Mouse (Mus musculus): Measurements from ENCODE around the gene Dnm1. TPM values are rescaled to one million over a fixed set of nuclear protein-coding genes. Genes with fewer than 3 reads are reported as not detected.
A peak's percentile ranks its signal among the peaks of the same experiment; 100 is the strongest.

Dnm1 gene
- polyA plus RNA-seq (2015; fragmentation: Nextera tagmentation; extraction: Ambion mirVana): 13.7 and 20.2 TPM in 2 replicates

DNA sequence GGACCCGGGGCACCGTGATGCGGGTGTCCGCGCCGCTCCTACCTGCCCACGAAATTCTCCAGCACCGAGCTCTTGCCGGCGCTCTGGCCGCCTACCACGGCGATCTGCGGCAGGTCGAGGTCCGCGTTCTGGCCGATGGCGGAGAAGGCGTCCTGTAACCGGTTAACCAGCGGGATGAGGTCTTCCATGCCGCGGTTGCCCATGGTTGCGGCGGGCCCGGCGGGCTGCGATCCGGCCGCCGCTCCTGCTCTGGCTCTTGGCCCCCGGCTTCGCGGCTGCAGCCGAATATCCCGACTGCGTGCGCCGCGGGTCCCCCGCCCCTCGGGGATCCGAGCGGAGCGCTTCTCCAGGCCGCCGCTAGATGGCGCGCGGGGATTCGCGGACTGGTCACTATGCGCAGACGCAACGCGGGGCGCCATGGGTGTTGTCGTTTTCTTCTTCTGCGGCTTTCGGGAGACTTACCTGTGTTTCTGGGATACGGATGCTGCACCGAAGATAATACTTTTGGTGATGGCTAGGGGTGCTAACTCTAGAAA lies at the start of gene Dnm1:
Dnm1 (minus strand) TSS at position 332 of the 536 bp plus-strand sequence.
- Histone ChIP-seq H3K4me3 (peak within 1 kb of the TSS; percentile 63), H3K27me3 (peaks cover 7% of the 10 kb centered on the region; the same call in 1 of the 2 replicates), H3K4me2 (peak within 1 kb of the TSS; percentile 94), H3K36me3 (ENCODE audit: poor library complexity, severe bottlenecking) (no peaks in the 10 kb centered on the region), H3K4me1 (peaks cover 27% of the 10 kb centered on the region), H3K9me3 (replicated peaks) (no peaks in the 10 kb centered on the region), H3K9ac (peak within 1 kb of the TSS; percentile 83), H3K27ac (peak within 1 kb of the TSS; percentile 81)
- WGBS: 1% methylated on average over 63 of the region's 63 CpGs
- ATAC-seq: peak; percentile 74

DNA sequence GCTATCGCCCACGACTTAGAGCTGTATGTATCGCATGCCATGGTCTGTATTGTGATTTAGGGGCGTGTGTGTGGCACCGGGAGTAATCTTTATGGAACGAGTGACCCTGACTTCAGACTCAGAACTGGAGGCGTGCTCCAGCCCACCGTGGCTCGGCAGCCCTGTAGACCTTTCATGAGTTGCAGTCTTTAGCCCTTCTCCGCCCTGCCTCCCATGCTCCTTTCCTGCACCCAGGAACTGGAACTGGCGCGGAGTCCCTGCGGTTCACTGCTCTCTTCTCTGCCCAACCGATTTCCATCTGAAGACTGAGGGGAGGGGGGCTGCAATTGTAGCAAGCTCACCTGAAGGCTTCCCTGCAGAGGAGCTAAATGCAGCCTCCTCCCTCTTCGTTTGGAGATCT lies 43.6 kb upstream of the Dnm1 start:
- Histone ChIP-seq H3K27ac (no peak overlapping the region; the same call in 1 of the 2 replicates), H3K27me3 (no peaks in the 10 kb centered on the region), H3K36me3 (ENCODE audit: poor library complexity, severe bottlenecking) (peaks cover 21% of the 10 kb centered on the region), H3K4me2 (peak overlapping the region; percentile 84), H3K9me3 (replicated peaks) (no peaks in the 10 kb centered on the region), H3K4me1 (peaks cover 20% of the 10 kb centered on the region), H3K9ac (peak overlapping the region; percentile 91), H3K4me3 (peak overlapping the region; percentile 90)
- 1% methylated on average over 15 of the region's 15 CpGs for WGBS
- ATAC-seq: no peak

DNA sequence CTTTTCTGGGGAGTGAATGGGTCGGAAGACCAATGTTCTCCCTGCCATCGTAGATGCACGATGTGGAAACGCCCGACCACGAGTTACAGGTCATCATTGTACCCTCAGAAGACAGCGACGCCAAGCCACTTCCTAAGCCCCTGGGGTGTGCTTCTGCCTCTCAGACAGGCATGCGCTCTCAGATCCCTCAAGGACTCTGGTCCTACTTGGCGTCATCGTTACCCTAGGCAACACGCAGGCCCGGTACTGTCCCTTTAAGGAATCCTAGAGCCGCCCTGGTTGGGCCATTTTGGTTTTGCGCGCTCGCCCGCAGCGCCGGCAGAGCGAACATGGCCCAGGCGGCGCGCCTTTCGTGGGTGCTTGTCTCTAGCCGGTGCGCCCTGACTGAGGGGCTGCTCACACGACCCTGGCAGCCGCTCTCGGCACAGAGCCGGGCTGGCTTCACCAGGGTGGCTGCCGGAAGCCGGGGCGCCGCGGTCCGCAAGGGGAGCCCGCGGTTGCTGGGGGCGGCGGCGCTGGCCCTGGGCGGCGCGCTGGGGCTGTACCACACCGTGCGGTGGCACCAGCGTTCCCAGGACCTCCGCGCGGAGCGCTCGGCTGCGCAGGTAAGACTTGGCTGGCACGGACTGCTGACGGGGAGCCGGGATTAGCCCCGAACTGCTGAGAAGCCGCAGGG lies 42.9 kb upstream of the Dnm1 start:
- Histone ChIP-seq H3K9ac (peak overlapping the region; percentile 91), H3K36me3 (ENCODE audit: poor library complexity, severe bottlenecking) (peaks cover 15% of the 10 kb centered on the region), H3K4me3 (peak overlapping the region; percentile 90), H3K4me2 (peak overlapping the region; percentile 84), H3K4me1 (peaks cover 20% of the 10 kb centered on the region), H3K9me3 (replicated peaks) (no peaks in the 10 kb centered on the region), H3K27me3 (no peaks in the 10 kb centered on the region), H3K27ac (peak overlapping the region; percentile 70)
- under 1% methylated on average over 53 of the region's 59 CpGs for WGBS
- peak; percentile 98 for ATAC-seq

DNA sequence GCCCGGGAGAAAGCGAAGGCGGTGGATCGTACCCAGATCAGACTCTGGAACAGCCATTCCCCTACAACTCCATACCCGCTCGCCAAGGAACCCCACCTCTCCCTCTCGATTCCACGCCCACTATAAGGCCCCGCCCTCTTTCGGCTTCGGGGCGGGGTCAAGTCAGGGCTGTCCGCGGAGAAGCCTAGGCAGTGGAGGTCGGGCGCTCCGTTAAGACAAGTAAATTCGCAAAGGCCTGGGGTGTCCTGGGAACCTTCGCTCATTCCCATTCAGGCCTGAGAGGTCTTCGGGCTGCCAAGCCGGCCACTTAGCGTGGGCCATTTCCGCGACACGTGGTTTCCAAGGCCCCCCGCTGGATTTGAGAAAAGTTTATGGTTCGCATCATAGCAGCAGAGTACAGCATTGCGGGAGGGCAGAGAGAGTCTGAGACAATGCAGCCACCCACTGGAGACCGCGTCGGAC lies 42.4 kb upstream of the Dnm1 start, which contains the start of gene Ptges2:
Ptges2 (plus strand) TSS at position 413 of the 462 bp plus-strand sequence.
- WGBS: 0% methylated on average over 31 of the region's 31 CpGs

DNA sequence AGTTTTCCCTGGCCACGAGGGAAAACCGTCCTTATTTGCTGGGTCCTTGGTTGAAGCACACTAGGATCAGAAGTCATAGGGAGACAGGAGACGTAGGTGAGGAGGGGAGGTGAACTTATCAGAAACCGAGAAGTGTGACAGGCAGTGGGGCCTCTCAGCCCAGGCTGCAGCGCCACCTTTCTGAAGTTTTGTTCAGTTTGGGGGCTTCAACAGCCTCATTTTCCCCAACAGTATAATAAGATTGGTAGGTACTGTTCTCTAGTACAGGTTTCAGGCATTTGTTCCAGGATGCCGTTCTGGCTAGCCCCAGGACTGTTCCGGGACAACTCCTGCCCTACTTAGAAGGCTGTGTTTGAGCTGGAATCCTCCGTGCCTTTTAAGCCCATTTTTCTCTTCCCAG lies 41.8 kb upstream of the Dnm1 start:
- Histone ChIP-seq H3K27ac (peak overlapping the region; percentile 70), H3K4me2 (peak overlapping the region; percentile 84), H3K9me3 (replicated peaks) (no peaks in the 10 kb centered on the region), H3K4me3 (peak overlapping the region; percentile 90), H3K27me3 (no peaks in the 10 kb centered on the region), H3K4me1 (peaks cover 20% of the 10 kb centered on the region), H3K9ac (peak overlapping the region; percentile 91), H3K36me3 (ENCODE audit: poor library complexity, severe bottlenecking) (peaks cover 4% of the 10 kb centered on the region; the same call in 1 of the 2 replicates)
- ATAC-seq: no peak
- 6% methylated on average over 8 of the region's 8 CpGs for WGBS

More for the DNA sequence above, 42.4 kb upstream of the Dnm1 start, which contains the start of gene Ptges2:
- peak within 1 kb of the TSS; percentile 70 for H3K27ac ChIP-seq
- peak within 1 kb of the TSS; percentile 91 for H3K9ac ChIP-seq
- peak; percentile 92 for ATAC-seq
- peak within 1 kb of the TSS; percentile 84 for H3K4me2 ChIP-seq
- no peaks in the 10 kb centered on the region for H3K27me3 ChIP-seq
- no peaks in the 10 kb centered on the region for H3K9me3 ChIP-seq (replicated peaks)
- H3K4me3 ChIP-seq: peak within 1 kb of the TSS; percentile 90
- H3K36me3 ChIP-seq (ENCODE audit: poor library complexity, severe bottlenecking): peaks cover 10% of the 10 kb centered on the region
- peaks cover 20% of the 10 kb centered on the region for H3K4me1 ChIP-seq

DNA sequence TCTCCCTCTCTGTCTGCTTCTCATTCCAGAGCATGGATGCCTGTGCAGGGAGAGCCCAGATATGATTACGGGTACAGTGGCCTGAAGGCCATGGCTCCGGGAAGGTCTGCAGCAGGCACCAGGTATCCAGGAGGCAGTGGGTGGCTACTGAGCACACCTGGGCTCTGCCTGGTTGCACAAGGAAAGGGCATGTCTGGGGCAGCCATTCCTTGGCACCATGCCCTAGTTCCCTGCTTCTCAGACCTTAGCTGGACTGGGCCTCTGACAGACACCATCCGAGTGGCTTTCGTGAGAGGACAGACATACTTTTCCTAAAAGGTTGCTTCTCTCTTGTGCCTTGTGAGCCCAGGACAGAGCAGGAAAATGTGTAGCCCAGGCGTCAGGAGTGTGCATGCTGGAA lies 38.9 kb upstream of the Dnm1 start:
- no peak for ATAC-seq
- WGBS: 88% methylated on average over 5 of the region's 5 CpGs
- no peak overlapping the region for H3K4me3 ChIP-seq
- no peak overlapping the region for H3K4me2 ChIP-seq
- no peak overlapping the region for H3K9ac ChIP-seq
- peaks cover 4% of the 10 kb centered on the region for H3K27me3 ChIP-seq
- peaks cover 13% of the 10 kb centered on the region for H3K4me1 ChIP-seq
- H3K36me3 ChIP-seq (ENCODE audit: poor library complexity, severe bottlenecking): no peaks in the 10 kb centered on the region
- H3K9me3 ChIP-seq (replicated peaks): no peaks in the 10 kb centered on the region
- H3K27ac ChIP-seq: no peak overlapping the region

DNA sequence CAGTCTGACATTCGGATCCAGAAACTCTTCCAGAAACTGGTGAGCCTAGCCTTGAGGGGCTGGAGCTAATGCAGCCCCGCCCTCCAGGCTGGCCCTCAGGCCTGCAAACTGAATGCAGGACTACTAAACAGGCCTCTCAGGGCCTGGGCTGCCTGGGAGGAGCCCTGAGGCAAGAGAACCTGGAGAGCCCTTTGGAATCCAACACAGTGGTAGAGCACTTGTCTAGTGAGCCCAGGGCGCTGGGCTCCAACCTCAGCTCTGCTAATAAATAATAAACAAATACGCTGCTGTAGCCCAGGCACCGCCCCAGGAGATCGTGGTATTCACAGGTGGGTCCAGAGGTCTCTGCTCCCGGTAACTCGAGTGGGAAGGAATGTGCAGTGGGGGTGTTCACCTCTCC lies 37.7 kb upstream of the Dnm1 start:
- ATAC-seq: no peak

DNA sequence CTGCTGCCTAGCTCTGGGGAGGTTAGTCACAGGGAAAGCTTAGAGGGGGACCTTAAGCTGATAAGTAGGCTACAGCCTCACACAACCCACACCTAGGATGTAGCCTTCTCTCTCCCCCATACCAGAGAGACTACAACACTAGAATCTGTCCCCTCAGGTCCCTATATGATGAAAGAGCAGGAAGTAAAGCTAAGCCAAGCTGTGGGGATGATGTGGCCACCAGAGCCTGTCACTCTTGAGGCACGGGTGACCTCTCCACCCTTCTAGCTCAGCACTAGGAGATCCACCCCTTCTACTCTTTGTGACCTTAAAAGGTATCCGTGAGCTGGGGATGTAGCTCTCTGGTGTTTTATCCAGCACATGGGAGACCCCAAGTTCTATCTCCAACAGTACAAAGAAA lies 36.0 kb upstream of the Dnm1 start:
- H3K36me3 ChIP-seq (ENCODE audit: poor library complexity, severe bottlenecking): no peaks in the 10 kb centered on the region
- 84% methylated on average over 2 of the region's 2 CpGs for WGBS

More for the DNA sequence above, 37.7 kb upstream of the Dnm1 start:
- Histone ChIP-seq H3K27me3 (peaks cover 4% of the 10 kb centered on the region), H3K4me3 (no peak overlapping the region), H3K36me3 (ENCODE audit: poor library complexity, severe bottlenecking) (no peaks in the 10 kb centered on the region), H3K9me3 (replicated peaks) (no peaks in the 10 kb centered on the region), H3K4me1 (peaks cover 6% of the 10 kb centered on the region), H3K27ac (no peak overlapping the region), H3K4me2 (no peak overlapping the region), H3K9ac (no peak overlapping the region)
- 76% methylated on average over 8 of the region's 8 CpGs for WGBS

DNA sequence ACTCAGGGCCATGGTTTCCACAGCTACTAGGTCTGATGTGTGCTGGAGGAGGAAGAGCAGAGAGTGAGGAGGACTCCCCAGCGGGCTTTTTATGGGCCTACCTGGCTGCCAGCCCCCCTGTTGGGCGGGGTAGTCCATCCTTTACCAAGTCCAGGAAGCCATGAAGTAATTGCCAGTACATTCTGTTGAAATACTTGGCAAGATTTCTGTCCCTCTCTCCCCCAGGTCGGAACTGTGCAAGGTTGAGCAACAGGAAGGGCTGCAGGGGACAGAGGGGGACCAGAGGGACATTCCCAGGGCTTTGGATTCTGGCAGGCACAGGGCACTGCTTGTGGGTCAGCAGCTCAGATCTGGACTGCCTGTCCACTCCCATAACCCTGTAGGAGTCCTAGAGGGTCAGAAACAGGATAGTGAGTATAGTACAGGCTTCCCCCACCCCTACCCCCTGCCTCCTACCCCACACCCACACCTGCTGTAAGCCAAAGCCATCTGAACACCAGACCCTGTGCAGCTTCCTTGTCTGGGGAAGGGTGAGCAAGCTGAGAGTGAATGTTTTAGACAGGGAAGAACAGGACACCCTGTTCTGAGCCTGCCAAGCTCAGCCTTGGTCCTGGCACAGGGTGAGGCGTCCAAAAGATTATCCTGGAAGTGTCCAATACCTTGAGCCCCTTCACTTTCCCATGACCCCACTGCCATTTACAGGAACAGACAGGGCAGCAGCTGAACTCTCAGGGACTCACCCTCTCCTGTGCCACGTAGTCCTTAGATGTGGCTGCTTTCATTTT lies 34.8 kb upstream of the Dnm1 start, which contains the start of gene Lcn2:
Lcn2 (minus strand) TSS at position 547 of the 785 bp plus-strand sequence.
- H3K4me2 ChIP-seq: no peak within 1 kb of the TSS
- H3K9me3 ChIP-seq (replicated peaks): no peaks in the 10 kb centered on the region
- 72% methylated on average over 4 of the region's 5 CpGs for WGBS
- no peak within 1 kb of the TSS for H3K27ac ChIP-seq
- H3K27me3 ChIP-seq: peaks cover 11% of the 10 kb centered on the region
- H3K9ac ChIP-seq: no peak within 1 kb of the TSS; the same call in 1 of the 2 replicates
- no peaks in the 10 kb centered on the region for H3K4me1 ChIP-seq
- no peak within 1 kb of the TSS for H3K4me3 ChIP-seq
- ATAC-seq: no peak
- H3K36me3 ChIP-seq (ENCODE audit: poor library complexity, severe bottlenecking): no peaks in the 10 kb centered on the region

More for the DNA sequence above, 36.0 kb upstream of the Dnm1 start:
- ATAC-seq: no peak
- H3K4me1 ChIP-seq: no peaks in the 10 kb centered on the region
- no peak overlapping the region for H3K4me3 ChIP-seq
- H3K4me2 ChIP-seq: no peak overlapping the region
- no peaks in the 10 kb centered on the region for H3K9me3 ChIP-seq (replicated peaks)
- H3K27me3 ChIP-seq: peaks cover 4% of the 10 kb centered on the region
- no peak overlapping the region; the same call in 1 of the 2 replicates for H3K9ac ChIP-seq
- no peak overlapping the region for H3K27ac ChIP-seq

DNA sequence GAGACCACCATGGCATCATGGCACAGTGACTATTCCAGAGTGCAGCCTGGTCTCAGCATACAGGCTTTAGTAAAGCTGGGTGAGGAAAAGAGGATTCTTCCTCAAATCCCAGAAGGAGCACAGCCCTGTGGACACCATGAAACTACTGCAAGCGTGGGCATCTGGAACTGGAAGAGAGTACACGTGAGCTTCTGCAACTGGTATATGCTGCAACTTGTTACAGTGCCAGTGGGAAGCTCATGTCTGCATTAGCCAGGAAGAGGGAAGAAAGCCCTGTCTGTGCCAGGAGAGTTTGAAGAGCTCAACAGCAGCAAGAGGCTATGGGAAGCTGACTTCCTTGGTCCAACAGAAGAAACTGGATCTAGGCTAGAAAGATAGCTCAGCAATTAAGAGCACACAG lies 29.6 kb upstream of the Dnm1 start:
- Histone ChIP-seq H3K36me3 (ENCODE audit: poor library complexity, severe bottlenecking) (peaks cover 24% of the 10 kb centered on the region), H3K27ac (no peak overlapping the region), H3K27me3 (peaks cover 16% of the 10 kb centered on the region), H3K4me2 (peak overlapping the region; percentile 85; the same call in 1 of the 2 replicates), H3K4me3 (no peak overlapping the region), H3K9ac (no peak overlapping the region), H3K9me3 (replicated peaks) (no peaks in the 10 kb centered on the region), H3K4me1 (peaks cover 12% of the 10 kb centered on the region)
- WGBS: 96% methylated on average over 2 of the region's 2 CpGs
- no peak for ATAC-seq

DNA sequence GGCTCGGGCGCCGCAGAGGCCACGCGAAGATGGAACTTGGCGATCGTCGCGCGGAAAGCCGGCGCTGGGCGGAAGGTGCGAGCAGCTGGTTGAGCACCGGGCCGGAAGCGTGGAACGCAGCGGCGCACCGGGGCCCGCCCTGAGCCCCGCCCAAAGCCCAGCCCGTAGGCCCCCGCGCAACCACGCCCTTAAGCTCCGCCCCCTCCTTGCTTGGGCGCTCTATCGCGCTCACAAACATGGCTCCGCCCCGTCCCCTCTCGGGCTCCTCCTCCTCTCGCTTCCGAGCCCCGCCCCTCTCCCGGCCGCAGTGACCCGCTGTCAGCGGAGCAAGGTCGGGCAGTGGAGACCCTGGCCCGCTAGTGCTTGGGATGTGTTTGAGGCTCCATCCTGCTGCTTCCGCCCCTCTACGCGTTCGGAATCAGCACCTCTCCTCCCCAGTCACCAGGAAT lies 28.7 kb upstream of the Dnm1 start, which contains the start of gene 1110008P14Rik:
1110008P14Rik (minus strand) TSS at position 164 of the 449 bp plus-strand sequence.
- Histone ChIP-seq H3K27me3 (peaks cover 12% of the 10 kb centered on the region), H3K4me2 (peak within 1 kb of the TSS; percentile 85), H3K27ac (no peak within 1 kb of the TSS), H3K4me1 (peaks cover 12% of the 10 kb centered on the region), H3K9me3 (replicated peaks) (no peaks in the 10 kb centered on the region), H3K9ac (peak within 1 kb of the TSS; percentile 68), H3K36me3 (ENCODE audit: poor library complexity, severe bottlenecking) (peaks cover 33% of the 10 kb centered on the region), H3K4me3 (peak within 1 kb of the TSS; percentile 64)
- under 1% methylated on average over 43 of the region's 47 CpGs for WGBS
- peak; percentile 92 for ATAC-seq
